Mouse (Mus musculus): Measurements from ENCODE around the gene Tasp1. TPM values are rescaled to one million over a fixed set of nuclear protein-coding genes. Genes with fewer than 3 reads are reported as not detected.
"Not testable (repeated sequence)": the region's sequence is repeated elsewhere in the genome, so short reads cannot be mapped to it uniquely, and the experiment has no call there.

Tasp1 gene
- polyA plus RNA-seq, 1 experiment from 2014 or later: 19.0 TPM

DNA sequence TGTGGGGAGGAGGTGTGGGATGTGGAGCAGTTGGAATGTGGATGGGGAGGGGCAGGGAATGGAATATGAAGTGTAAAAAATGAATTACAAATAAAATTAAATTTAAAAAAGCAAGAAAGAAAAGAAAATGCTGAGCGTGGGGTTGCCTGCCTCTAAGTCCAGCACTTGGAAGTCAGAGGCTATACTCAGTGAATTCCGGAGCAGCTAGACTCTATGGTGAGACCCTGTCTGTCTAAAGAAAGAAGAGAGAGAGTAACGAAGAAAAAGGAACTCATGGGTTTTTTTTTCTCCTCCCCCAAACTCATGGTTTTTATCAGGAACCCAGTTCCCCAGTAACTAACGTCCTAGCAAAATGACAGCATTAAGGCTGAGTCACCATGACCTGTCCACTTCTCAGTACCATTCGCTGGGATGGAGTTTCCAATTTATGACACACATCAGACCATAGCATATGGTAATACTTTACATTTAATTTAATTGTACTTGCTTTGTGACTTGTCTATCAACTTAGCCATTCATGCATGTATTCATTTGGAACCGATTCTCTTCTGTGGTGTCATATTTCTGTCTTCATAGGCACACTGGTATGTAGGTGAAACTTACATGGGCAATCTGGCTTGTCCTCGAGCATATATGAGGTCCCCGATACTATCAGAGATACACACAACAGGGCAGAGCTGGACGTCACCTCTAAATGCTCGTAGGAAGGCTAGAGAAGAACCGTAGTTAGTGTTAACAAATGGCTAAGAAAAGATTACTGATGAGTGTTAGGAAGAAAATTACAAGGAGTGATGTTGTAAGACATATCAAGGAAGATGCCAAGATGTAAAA is 14.4 kb upstream of the Tasp1 start:
- H3K27me3 ChIP-seq: no peaks in the 10 kb centered on the region
- H3K9me3 ChIP-seq: no peaks in the 10 kb centered on the region
- no peak overlapping the region for H3K4me2 ChIP-seq
- H3K4me1 ChIP-seq: 0 out of 2 replicates have a peak, but pooled peaks cover 2% of the 10 kb centered on the region
- H3K9ac ChIP-seq: no peak overlapping the region
- ATAC-seq (ENCODE audit: low FRiP score): no peak
- H3K27ac ChIP-seq: no peak overlapping the region
- no peaks in the 10 kb centered on the region for H3K36me3 ChIP-seq (replicated peaks)
- 88% methylated on average over 11 of the region's 11 CpGs for WGBS
- H3K4me3 ChIP-seq (replicated peaks): no peak overlapping the region

GRCm38 (mm10) chr2:140079284-140079683 is 12.7 kb upstream of the Tasp1 start:
- not testable (repeated sequence) for H3K36me3 ChIP-seq (replicated peaks); H3K4me1 ChIP-seq; H3K27me3 ChIP-seq; H3K9ac ChIP-seq; H3K9me3 ChIP-seq; ATAC-seq (ENCODE audit: low FRiP score); H3K4me3 ChIP-seq (replicated peaks); H3K27ac ChIP-seq; H3K4me2 ChIP-seq

DNA sequence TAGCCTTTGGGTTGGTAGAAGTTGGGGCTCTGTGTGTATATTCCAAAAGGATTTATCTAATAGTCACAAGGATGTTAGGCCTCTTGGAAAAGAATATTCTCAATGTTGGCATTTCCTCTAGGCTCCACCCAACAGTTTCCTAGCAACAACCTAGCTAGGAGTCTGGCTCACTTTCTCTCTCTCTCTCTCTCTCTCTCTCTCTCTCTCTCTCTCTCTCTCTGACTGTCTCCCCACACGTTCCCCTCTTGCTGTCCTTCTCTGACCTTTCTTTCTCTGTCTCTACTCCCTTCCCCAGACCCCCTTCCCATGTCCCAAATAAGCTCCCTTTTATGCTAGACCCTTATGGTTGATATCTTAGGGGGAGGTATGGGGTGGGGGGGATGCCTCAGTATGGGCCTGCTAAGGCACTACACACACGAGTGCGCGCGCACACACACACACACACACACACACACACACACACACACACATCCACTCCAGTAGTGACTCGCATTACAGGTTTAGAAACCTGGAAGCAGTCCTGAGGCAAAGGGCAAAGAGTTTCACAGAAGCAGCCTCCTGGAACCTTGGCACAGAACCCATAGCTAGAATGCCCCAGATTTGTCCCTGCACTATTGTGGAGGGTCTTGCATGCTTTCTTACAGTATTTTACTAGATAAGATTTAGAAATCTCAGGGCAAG is 12.1 kb upstream of the Tasp1 start:
- Histone ChIP-seq H3K36me3 (replicated peaks) (no peaks in the 10 kb centered on the region), H3K9me3 (no peaks in the 10 kb centered on the region), H3K27me3 (no peaks in the 10 kb centered on the region), H3K4me3 (replicated peaks) (no peak overlapping the region), H3K27ac (no peak overlapping the region), H3K4me2 (no peak overlapping the region), H3K9ac (no peak overlapping the region), H3K4me1 (0 out of 2 replicates have a peak, but pooled peaks cover 2% of the 10 kb centered on the region)
- ATAC-seq (ENCODE audit: low FRiP score): no peak
- 56% methylated on average over 6 of the region's 6 CpGs for WGBS

DNA sequence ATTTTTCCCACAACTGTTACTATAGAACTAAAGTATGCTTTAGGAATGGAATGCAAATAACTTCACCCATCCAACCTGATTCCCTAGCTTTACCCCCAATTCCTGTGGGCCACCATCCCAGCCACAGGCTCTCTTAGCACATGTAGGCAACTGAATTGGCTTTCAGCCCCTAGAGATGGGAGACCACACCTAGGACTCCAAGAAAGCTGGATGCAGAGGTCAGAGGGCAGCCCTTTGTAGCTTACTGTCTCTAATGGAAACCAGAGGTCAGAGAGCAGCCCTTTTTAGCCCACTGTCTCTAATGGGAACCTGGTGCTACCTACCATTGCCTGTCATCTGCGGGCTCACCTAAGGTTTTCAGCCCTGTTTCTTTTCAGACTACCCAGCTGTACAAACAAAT is 10.9 kb upstream of the Tasp1 start:
- Histone ChIP-seq H3K27ac (no peak overlapping the region), H3K4me1 (0 out of 2 replicates have a peak, but pooled peaks cover 2% of the 10 kb centered on the region), H3K4me3 (replicated peaks) (no peak overlapping the region), H3K9ac (no peak overlapping the region), H3K4me2 (no peak overlapping the region), H3K9me3 (no peaks in the 10 kb centered on the region), H3K36me3 (replicated peaks) (no peaks in the 10 kb centered on the region), H3K27me3 (no peaks in the 10 kb centered on the region)
- no peak for ATAC-seq (ENCODE audit: low FRiP score)
- WGBS: 7% methylated on average over 1 of the region's 1 CpGs

GRCm38 (mm10) chr2:140075150-140075549 is 8.5 kb upstream of the Tasp1 start:
- Histone ChIP-seq H3K4me3 (replicated peaks) (no peak overlapping the region), H3K27me3 (no peaks in the 10 kb centered on the region), H3K4me1 (0 out of 2 replicates have a peak, but pooled peaks cover 2% of the 10 kb centered on the region), H3K4me2 (no peak overlapping the region), H3K9me3 (no peaks in the 10 kb centered on the region), H3K36me3 (replicated peaks) (no peaks in the 10 kb centered on the region), H3K9ac (no peak overlapping the region), H3K27ac (no peak overlapping the region)
- no peak for ATAC-seq (ENCODE audit: low FRiP score)
- WGBS: 89% methylated on average over 3 of the region's 3 CpGs

- H3K4me2 ChIP-seq: peak overlapping the region; percentile 86
- H3K9ac ChIP-seq: no peak overlapping the region
- no peaks in the 10 kb centered on the region for H3K36me3 ChIP-seq (replicated peaks)
- ATAC-seq (ENCODE audit: low FRiP score): no peak
- 62% methylated on average over 4 of the region's 4 CpGs for WGBS
- H3K27ac ChIP-seq: no peak overlapping the region
- H3K9me3 ChIP-seq: no peaks in the 10 kb centered on the region
- peak overlapping the region; percentile 81 for H3K4me3 ChIP-seq (replicated peaks)
- no peaks in the 10 kb centered on the region for H3K27me3 ChIP-seq
- peaks cover 5% of the 10 kb centered on the region; the same call in 1 of the 2 replicates for H3K4me1 ChIP-seq
Measured at GRCm38 (mm10) chr2:140067516-140067915, 911 bp upstream of the Tasp1 start.

GRCm38 (mm10) chr2:140065676-140066075 is 929 bp downstream of the Tasp1 start:
- H3K9ac ChIP-seq: peak overlapping the region; percentile 84

GRCm38 (mm10) chr2:140061481-140061880 is 5.1 kb downstream of the Tasp1 start:
- H3K36me3 ChIP-seq (replicated peaks): peaks cover 8% of the 10 kb centered on the region
- H3K4me2 ChIP-seq: no peak overlapping the region
- H3K9me3 ChIP-seq: no peaks in the 10 kb centered on the region
- no peak overlapping the region for H3K4me3 ChIP-seq (replicated peaks)
- H3K9ac ChIP-seq: no peak overlapping the region
- no peaks in the 10 kb centered on the region for H3K27me3 ChIP-seq
- no peak for ATAC-seq (ENCODE audit: low FRiP score)
- H3K4me1 ChIP-seq: peaks cover 5% of the 10 kb centered on the region; the same call in 1 of the 2 replicates
- WGBS: 87% methylated on average over 3 of the region's 3 CpGs
- no peak overlapping the region for H3K27ac ChIP-seq

More at GRCm38 (mm10) chr2:140065676-140066075, 929 bp downstream of the Tasp1 start:
- Histone ChIP-seq H3K9me3 (no peaks in the 10 kb centered on the region), H3K4me3 (replicated peaks) (peak overlapping the region; percentile 81), H3K4me2 (peak overlapping the region; percentile 86), H3K36me3 (replicated peaks) (no peaks in the 10 kb centered on the region), H3K4me1 (peaks cover 5% of the 10 kb centered on the region; the same call in 1 of the 2 replicates), H3K27ac (no peak overlapping the region), H3K27me3 (no peaks in the 10 kb centered on the region)
- no peak for ATAC-seq (ENCODE audit: low FRiP score)
- WGBS: 84% methylated on average over 8 of the region's 8 CpGs

DNA sequence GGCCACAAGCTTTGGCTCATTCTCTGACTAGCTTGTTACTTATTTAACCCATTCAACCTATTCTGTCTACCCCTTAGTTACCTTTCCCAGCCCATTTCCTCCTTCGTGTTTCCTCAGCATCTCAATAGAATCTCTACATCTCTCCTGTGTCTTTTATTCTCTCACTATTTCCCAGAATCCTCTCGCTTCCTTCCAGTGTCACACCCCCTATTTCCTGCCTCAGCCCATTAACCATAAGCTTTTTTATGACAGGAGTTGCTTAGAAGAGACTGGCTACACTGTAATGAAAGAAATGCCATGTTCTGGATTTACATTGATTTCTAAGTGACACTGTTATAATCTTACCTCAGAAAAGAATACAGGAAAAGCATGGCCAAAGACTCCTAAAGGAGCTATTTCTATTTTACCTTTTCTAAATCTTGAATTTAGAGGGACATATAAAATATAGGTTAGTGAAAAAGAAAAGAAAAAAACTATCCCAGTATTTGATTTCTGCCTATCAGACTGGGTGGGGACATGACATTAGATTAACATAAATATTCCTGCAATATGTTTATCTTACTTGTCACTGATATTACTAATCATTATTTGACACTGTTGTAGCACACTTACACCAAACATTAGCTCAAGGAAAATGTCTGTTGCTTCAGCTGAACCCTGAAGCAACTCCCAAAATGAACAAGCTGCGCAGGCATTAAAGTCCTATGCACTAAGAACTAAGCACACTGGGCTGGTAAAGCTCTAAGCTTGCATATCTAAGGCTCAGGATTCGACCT is 6.3 kb downstream of the Tasp1 start:
- WGBS: 90% methylated on average over 4 of the region's 4 CpGs
- no peak for ATAC-seq (ENCODE audit: low FRiP score)
- Histone ChIP-seq H3K9ac (no peak overlapping the region), H3K4me3 (replicated peaks) (no peak overlapping the region), H3K27ac (no peak overlapping the region), H3K4me1 (no peaks in the 10 kb centered on the region), H3K27me3 (no peaks in the 10 kb centered on the region), H3K9me3 (no peaks in the 10 kb centered on the region), H3K4me2 (no peak overlapping the region), H3K36me3 (replicated peaks) (peaks cover 16% of the 10 kb centered on the region)

- no peak for ATAC-seq (ENCODE audit: low FRiP score)
Measured at GRCm38 (mm10) chr2:140058125-140058524, 8.5 kb downstream of the Tasp1 start.

GRCm38 (mm10) chr2:140051607-140052126 is 14.9 kb downstream of the Tasp1 start:
- H3K4me1 ChIP-seq: no peaks in the 10 kb centered on the region
- H3K27ac ChIP-seq: no peak overlapping the region
- peaks cover 60% of the 10 kb centered on the region for H3K36me3 ChIP-seq (replicated peaks)
- 84% methylated on average over 2 of the region's 2 CpGs for WGBS
- no peak overlapping the region for H3K4me3 ChIP-seq (replicated peaks)
- no peak overlapping the region for H3K4me2 ChIP-seq
- no peak overlapping the region for H3K9ac ChIP-seq
- H3K27me3 ChIP-seq: no peaks in the 10 kb centered on the region
- ATAC-seq (ENCODE audit: low FRiP score): no peak
- H3K9me3 ChIP-seq: no peaks in the 10 kb centered on the region

More at GRCm38 (mm10) chr2:140058125-140058524, 8.5 kb downstream of the Tasp1 start:
- Histone ChIP-seq H3K36me3 (replicated peaks) (peaks cover 25% of the 10 kb centered on the region), H3K4me2 (no peak overlapping the region), H3K4me1 (no peaks in the 10 kb centered on the region), H3K9me3 (no peaks in the 10 kb centered on the region), H3K27ac (no peak overlapping the region), H3K4me3 (replicated peaks) (no peak overlapping the region), H3K9ac (no peak overlapping the region), H3K27me3 (no peaks in the 10 kb centered on the region)
- WGBS: 94% methylated on average over 6 of the region's 6 CpGs
